Mouse (Mus musculus): ENCODE data around the gene Zcchc24.

DNA sequence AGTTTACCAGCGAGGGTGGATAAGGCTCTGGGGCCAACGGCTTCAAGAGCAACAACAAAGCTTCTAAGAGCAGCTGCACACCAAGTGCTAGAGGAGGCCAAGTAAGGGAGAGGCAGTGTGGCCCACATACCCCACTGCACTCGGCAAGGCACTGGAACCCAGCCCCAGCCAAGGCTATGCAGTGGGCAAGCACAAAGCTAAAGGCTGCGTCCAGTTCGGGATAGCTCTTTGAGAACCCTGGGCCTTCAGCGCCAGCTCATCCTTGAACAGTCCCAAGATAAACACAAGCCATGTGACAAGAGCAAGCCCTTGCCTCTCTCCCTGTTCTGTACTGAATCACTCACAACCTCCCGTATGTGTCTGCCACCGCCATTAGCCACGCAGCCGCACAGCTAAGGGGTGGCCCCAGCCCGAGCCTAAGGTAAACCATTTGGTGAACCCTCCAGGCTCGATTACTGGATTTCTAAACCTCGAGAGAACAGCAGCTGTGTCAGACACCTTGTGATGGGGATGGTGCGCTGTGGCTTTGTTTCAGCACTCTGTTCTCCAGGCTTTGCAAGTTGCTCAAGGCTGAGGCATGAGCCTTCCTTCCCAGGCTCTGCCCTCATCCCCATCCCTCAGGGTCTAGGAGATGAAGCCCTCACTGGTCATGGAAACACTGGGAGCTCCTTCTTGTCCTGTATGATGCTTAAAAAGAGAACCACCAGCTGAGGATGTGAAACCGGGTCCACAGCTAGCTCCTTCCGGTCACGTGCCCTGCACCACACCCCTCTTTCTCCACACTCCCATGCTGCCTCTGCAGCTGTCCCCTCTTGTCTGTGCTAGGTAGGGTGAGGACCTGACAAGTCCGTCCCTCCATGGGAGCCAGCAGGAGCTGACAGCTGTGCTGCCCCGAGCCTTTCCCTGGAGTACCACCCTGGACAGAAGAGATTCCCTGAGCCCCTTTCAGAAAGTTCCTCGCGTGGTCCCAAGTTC lies 21.6 kb downstream of the Zcchc24 start:
- TF ChIP-seq REST (IDR thresholded peaks at IDR 0.05; ENCODE audit: insufficient read depth, insufficient read length) (no peak), POLR2A (IDR thresholded peaks at IDR 0.05; ENCODE audit: insufficient read length, low read depth) (peak; percentile 52), TCF12 (IDR thresholded peaks at IDR 0.05; ENCODE audit: insufficient read depth, poor library complexity, severe bottlenecking) (peak; percentile 64), MYOD1 (IDR thresholded peaks at IDR 0.05; ENCODE audit: control insufficient read depth in 1 of 3, insufficient read length in 2 of 3, low read depth in 2 of 3) (peak; percentile 97 to 99 (median 99)), USF1 (IDR thresholded peaks at IDR 0.05; ENCODE audit: low read depth) (peak; percentile 97), MYOG (IDR thresholded peaks at IDR 0.05; ENCODE audit: control insufficient read depth in 1 of 3, insufficient read depth in 1 of 3, insufficient read length in 2 of 3, low read depth in 2 of 3) (peak; percentile 91 to 97 (median 92)), MAX (IDR thresholded peaks at IDR 0.05; ENCODE audit: low read depth) (no peak)
